Mouse (Mus musculus) heart, embryonic 10.5 days (tissue): ENCODE data around the gene Rheb. TPM values are rescaled to one million over a fixed set of nuclear protein-coding genes. Genes with fewer than 3 reads are reported as not detected.
A peak's percentile ranks its signal among the peaks of the same experiment; 100 is the strongest.
"Not testable (repeated sequence)": the region's sequence is repeated elsewhere in the genome, so short reads cannot be mapped to it uniquely, and the experiment has no call there.

ENCODE experiments used
- DNase-seq: peaks from one replicate; pipeline ENCODE4 v3.0.0-alpha.2; 2017; ENCODE audit warnings: low spot score
- H3K27ac ChIP-seq: fragments of 300-500 bp; sonication (generic); 2 replicates; pipeline ENCODE4 v1.5.1; 2016; ENCODE audit warnings: mild to moderate bottlenecking
- H3K27me3 ChIP-seq: fragments of 300-500 bp; sonication (generic); 2 replicates; pipeline ENCODE4 v1.6.1; 2016; ENCODE audit warnings: mild to moderate bottlenecking; ENCODE audit not compliant: poor library complexity, insufficient read depth, severe bottlenecking
- H3K36me3 ChIP-seq: fragments of 300-500 bp; sonication (generic); 2 replicates; pipeline ENCODE4 v1.6.1; 2016; ENCODE audit warnings: mild to moderate bottlenecking, moderate library complexity
- H3K4me1 ChIP-seq: fragments of 300-500 bp; sonication (generic); 2 replicates; pipeline ENCODE4 v1.6.1; 2016; ENCODE audit warnings: mild to moderate bottlenecking
- H3K4me3 ChIP-seq: fragments of 300-500 bp; sonication (generic); 2 replicates; pipeline ENCODE4 v1.5.1; 2016; ENCODE audit warnings: mild to moderate bottlenecking, moderate library complexity
- H3K9me3 ChIP-seq: fragments of 300-500 bp; sonication (generic); 2 replicates; pipeline ENCODE4 v1.6.1; 2016; ENCODE audit warnings: mild to moderate bottlenecking, moderate library complexity
- WGBS: fragments of 180-500 bp; shearing (Covaris S2); methylation state at CpG from one replicate; pipeline ENCODE4 v1.1.7; 2016; 5-methylcytosine and 5-hydroxymethylcytosine counted together
- polyA plus RNA-seq: library from polyadenylated mRNA; unstranded; fragments of >200 nt; fragmentation: Nextera tagmentation; extraction: Ambion mirVana; gene quantifications from 2 replicates; pipeline ENCODE4 v1.2.1, GENCODE M21; 2016

Rheb gene
- polyA plus RNA-seq, 1 experiment from 2014 or later: 219 TPM

- Histone ChIP-seq H3K27ac (peak overlapping the region; percentile 79), H3K36me3 (peaks cover 43% of the 10 kb centered on the region), H3K4me1 (peaks cover 36% of the 10 kb centered on the region), H3K9me3 (0 out of 2 replicates have a peak, but pooled peaks cover 2% of the 10 kb centered on the region), H3K27me3 (no peaks in the 10 kb centered on the region), H3K4me3 (no peak overlapping the region)
- WGBS: 52% methylated on average over 9 of the region's 9 CpGs
- no peak for DNase-seq
Measured at GRCm38 (mm10) chr5:24861449-24861930, 19.1 kb upstream of the Rheb start.

GRCm38 (mm10) chr5:24860635-24861448, 18.4 kb upstream of the Rheb start:
- no peak for DNase-seq
- 73% methylated on average over 13 of the region's 13 CpGs for WGBS
- Histone ChIP-seq H3K27ac (peak overlapping the region; percentile 79), H3K9me3 (no peaks in the 10 kb centered on the region), H3K4me1 (peaks cover 36% of the 10 kb centered on the region), H3K36me3 (peaks cover 37% of the 10 kb centered on the region), H3K27me3 (no peaks in the 10 kb centered on the region), H3K4me3 (no peak overlapping the region)

GRCm38 (mm10) chr5:24859771-24860540, 17.5 kb upstream of the Rheb start:
- 67% methylated on average over 3 of the region's 3 CpGs for WGBS
- Histone ChIP-seq H3K4me1 (peaks cover 40% of the 10 kb centered on the region), H3K4me3 (no peak overlapping the region), H3K9me3 (no peaks in the 10 kb centered on the region), H3K36me3 (peaks cover 32% of the 10 kb centered on the region), H3K27me3 (no peaks in the 10 kb centered on the region), H3K27ac (peak overlapping the region; percentile 79; the same call in 1 of the 2 replicates)
- no peak for DNase-seq

- H3K4me1 ChIP-seq: peaks cover 10% of the 10 kb centered on the region
- no peaks in the 10 kb centered on the region; the same call in 1 of the 2 replicates for H3K27me3 ChIP-seq
- no peaks in the 10 kb centered on the region for H3K36me3 ChIP-seq
- no peaks in the 10 kb centered on the region for H3K9me3 ChIP-seq
- H3K4me3 ChIP-seq: no peak overlapping the region
- H3K27ac ChIP-seq: peak overlapping the region; percentile 3; the same call in 1 of the 2 replicates
- no peak for DNase-seq
- WGBS: 51% methylated on average over 3 of the region's 3 CpGs
Measured at GRCm38 (mm10) chr5:24854827-24855600, 12.6 kb upstream of the Rheb start.

GRCm38 (mm10) chr5:24854256-24854655, 11.8 kb upstream of the Rheb start:
- Histone ChIP-seq H3K9me3 (no peaks in the 10 kb centered on the region), H3K27ac (no peak overlapping the region), H3K4me1 (peaks cover 7% of the 10 kb centered on the region; the same call in 1 of the 2 replicates), H3K4me3 (no peak overlapping the region), H3K27me3 (no peaks in the 10 kb centered on the region; the same call in 1 of the 2 replicates), H3K36me3 (no peaks in the 10 kb centered on the region)
- DNase-seq: no peak
- 86% methylated on average over 3 of the region's 3 CpGs for WGBS

- whole genome bisulfite sequencing: 78% methylated on average over 14 of the region's 14 CpGs
- H3K4me3 ChIP-seq: not testable (repeated sequence)
Measured at GRCm38 (mm10) chr5:24848261-24848660, 5.8 kb upstream of the Rheb start.

GRCm38 (mm10) chr5:24843841-24844240, 1.4 kb upstream of the Rheb start:
- Histone ChIP-seq H3K4me1 (peaks cover 26% of the 10 kb centered on the region), H3K4me3 (no peak overlapping the region), H3K36me3 (peaks cover 1% of the 10 kb centered on the region; the same call in 1 of the 2 replicates), H3K27me3 (no peaks in the 10 kb centered on the region), H3K9me3 (no peaks in the 10 kb centered on the region), H3K27ac (peak overlapping the region; percentile 97; the same call in 1 of the 2 replicates)
- WGBS: 86% methylated on average over 5 of the region's 5 CpGs
- DNase-seq: no peak

More at GRCm38 (mm10) chr5:24848261-24848660, 5.8 kb upstream of the Rheb start:
- not testable (repeated sequence) for DNase-seq, H3K27me3 ChIP-seq, H3K9me3 ChIP-seq, H3K27ac ChIP-seq, H3K4me1 ChIP-seq, H3K36me3 ChIP-seq

GRCm38 (mm10) chr5:24843103-24843475, 665 bp upstream of the Rheb start:
- peak overlapping the region; percentile 89 for H3K4me3 ChIP-seq
- H3K9me3 ChIP-seq: no peaks in the 10 kb centered on the region
- peaks cover 5% of the 10 kb centered on the region; the same call in 1 of the 2 replicates for H3K36me3 ChIP-seq
- no peak for DNase-seq
- H3K27ac ChIP-seq: peak overlapping the region; percentile 97
- H3K27me3 ChIP-seq: no peaks in the 10 kb centered on the region
- peaks cover 33% of the 10 kb centered on the region for H3K4me1 ChIP-seq
- 3% methylated on average over 21 of the region's 21 CpGs for WGBS

- WGBS: under 1% methylated on average over 50 of the region's 50 CpGs
- H3K4me3 ChIP-seq: peak overlapping the region; percentile 89
- H3K9me3 ChIP-seq: no peaks in the 10 kb centered on the region
- no peaks in the 10 kb centered on the region for H3K27me3 ChIP-seq
- H3K36me3 ChIP-seq: peaks cover 5% of the 10 kb centered on the region; the same call in 1 of the 2 replicates
- H3K4me1 ChIP-seq: peaks cover 34% of the 10 kb centered on the region
- H3K27ac ChIP-seq: peak overlapping the region; percentile 97
- peak; percentile 83 for DNase-seq
Measured at GRCm38 (mm10) chr5:24841662-24842273, 656 bp downstream of the Rheb start.

- peak overlapping the region; percentile 89 for H3K4me3 ChIP-seq
- peak overlapping the region; percentile 97 for H3K27ac ChIP-seq
- H3K4me1 ChIP-seq: peaks cover 34% of the 10 kb centered on the region
- WGBS: 19% methylated on average over 11 of the region's 11 CpGs
- H3K36me3 ChIP-seq: peaks cover 5% of the 10 kb centered on the region; the same call in 1 of the 2 replicates
- H3K9me3 ChIP-seq: no peaks in the 10 kb centered on the region
- DNase-seq: no peak
- H3K27me3 ChIP-seq: no peaks in the 10 kb centered on the region
Measured at GRCm38 (mm10) chr5:24840975-24841431, 1.4 kb downstream of the Rheb start.

GRCm38 (mm10) chr5:24834491-24834890, 7.9 kb downstream of the Rheb start:
- 83% methylated on average over 5 of the region's 5 CpGs for WGBS
- H3K36me3 ChIP-seq: peaks cover 5% of the 10 kb centered on the region; the same call in 1 of the 2 replicates

GRCm38 (mm10) chr5:24831912-24832311, 10.5 kb downstream of the Rheb start:
- no peaks in the 10 kb centered on the region for H3K36me3 ChIP-seq
- no peak overlapping the region for H3K27ac ChIP-seq
- peaks cover 33% of the 10 kb centered on the region for H3K4me1 ChIP-seq
- 75% methylated on average over 3 of the region's 3 CpGs for WGBS
- no peaks in the 10 kb centered on the region for H3K9me3 ChIP-seq
- H3K4me3 ChIP-seq: no peak overlapping the region
- DNase-seq: no peak
- no peaks in the 10 kb centered on the region for H3K27me3 ChIP-seq

More at GRCm38 (mm10) chr5:24834491-24834890, 7.9 kb downstream of the Rheb start:
- H3K9me3 ChIP-seq: no peaks in the 10 kb centered on the region
- H3K4me1 ChIP-seq: peaks cover 27% of the 10 kb centered on the region; the same call in 1 of the 2 replicates
- H3K27ac ChIP-seq: no peak overlapping the region
- H3K27me3 ChIP-seq: no peaks in the 10 kb centered on the region
- no peak overlapping the region for H3K4me3 ChIP-seq
- no peak for DNase-seq
